Mouse (Mus musculus): ENCODE data around the gene Zfp472. TPM values are rescaled to one million over a fixed set of nuclear protein-coding genes. Genes with fewer than 3 reads are reported as not detected.

Gene Zfp472
- 16.7 and 18.8 TPM in 2 replicates for total RNA-seq (2017)

DNA sequence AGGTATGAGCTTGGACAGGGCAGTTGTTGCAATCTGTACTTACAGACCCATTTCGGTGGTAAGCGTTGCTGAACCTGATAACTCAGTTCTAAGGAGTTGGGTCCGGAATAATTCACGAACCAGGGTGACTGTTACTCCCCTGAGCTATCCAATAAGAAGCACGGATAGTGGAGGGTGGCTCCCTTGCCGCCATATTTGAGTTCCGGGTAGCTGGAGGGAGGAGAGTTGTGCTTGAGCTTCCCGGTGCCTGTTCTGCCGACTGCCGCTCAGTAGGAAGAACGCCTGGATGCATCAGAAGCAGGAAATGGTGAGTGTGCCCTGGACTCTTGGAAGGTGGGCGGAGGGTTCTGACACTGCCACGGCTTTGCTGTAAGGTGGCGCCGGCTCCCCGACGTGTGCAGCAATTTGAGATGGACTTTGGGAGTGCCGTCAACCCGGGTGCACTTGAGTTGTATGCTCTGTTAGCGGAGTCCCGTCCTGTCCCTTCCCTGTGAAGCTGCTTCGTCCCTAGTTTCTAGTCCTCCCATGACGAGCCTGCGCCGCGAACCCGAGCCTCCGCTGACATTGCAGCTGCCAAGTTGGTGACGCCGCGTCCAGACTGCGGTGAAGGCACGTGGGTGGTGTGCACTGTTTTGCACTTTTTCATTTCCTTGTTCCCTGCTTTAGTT, at the start of gene Zfp472:
Gene Zfp472, plus strand, starts transcription at position 192 of the 668 bp plus-strand sequence.
- ATAC-seq (replicated peaks; ENCODE audit: low read depth, poor library complexity, severe bottlenecking), result peak; percentile 99

GRCm38 (mm10) chr17:32916075-32916474, 49.5 kb upstream of the Zfp472 start:
- ATAC-seq (replicated peaks; ENCODE audit: low read depth, poor library complexity, severe bottlenecking), result no peak

- no peak for ATAC-seq (replicated peaks; ENCODE audit: low read depth, poor library complexity, severe bottlenecking)
These were observed 48.5 kb upstream of the Zfp472 start, which contains the start of gene Cyp4f14 for GRCm38 (mm10) chr17:32917131-32917530. Gene Cyp4f14 (minus strand): TSS chr17:32917342.

GRCm38 (mm10) chr17:32919123-32919522, 46.5 kb upstream of the Zfp472 start:
- no peak for ATAC-seq (replicated peaks; ENCODE audit: low read depth, poor library complexity, severe bottlenecking)

DNA sequence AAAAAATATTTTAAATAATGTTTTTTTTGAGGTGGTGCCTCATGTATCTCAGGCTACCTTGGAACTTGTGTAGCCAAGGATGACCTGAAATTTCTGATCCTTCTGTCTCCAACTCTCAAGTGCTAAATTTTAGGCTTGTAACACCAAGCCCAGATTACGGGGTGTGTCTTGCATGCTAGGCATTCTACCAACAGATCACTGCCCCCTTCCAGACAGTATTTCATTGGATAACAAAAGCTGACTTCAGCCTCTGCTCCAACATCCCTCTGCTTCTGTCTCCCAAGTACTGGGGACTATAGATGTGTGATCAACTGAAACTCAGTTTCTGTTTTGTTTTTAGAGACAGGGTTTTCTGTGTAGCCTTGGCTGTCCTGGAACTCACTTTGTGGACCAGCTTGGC, 41.9 kb upstream of the Zfp472 start:
- no peak for ATAC-seq (replicated peaks; ENCODE audit: low read depth, poor library complexity, severe bottlenecking)

DNA sequence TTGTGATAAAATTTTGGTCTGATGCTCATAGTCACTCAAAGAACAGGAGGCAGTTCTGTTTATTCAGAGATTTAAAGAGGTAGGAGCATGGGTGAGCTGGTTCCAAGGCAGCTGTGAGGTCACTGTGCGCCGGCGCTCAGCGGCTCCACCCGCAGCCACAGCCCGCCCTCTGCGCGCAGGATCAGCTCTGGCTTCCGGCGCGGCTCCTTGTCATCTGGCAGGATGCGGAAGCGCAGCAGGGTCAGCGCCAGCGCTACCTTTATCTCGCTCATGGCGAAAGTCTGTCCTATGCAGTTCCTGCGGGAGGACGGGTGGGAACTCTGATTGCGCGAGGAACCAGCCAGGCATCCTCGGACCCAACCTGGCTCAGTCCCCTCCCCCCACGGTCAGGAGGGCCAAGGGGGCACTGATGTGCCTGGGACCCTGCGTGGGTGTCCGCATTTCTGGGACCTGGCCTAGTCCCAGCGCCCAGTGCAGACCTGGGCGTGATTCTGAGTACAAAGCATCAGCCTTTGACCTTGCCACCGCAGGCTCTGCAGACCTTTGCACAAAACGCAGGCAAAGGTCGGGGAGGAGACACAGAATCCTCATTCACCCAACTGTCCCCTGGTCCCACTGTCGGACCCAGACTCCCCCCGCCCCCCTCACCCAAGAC, 40.8 kb upstream of the Zfp472 start:
- ATAC-seq (replicated peaks; ENCODE audit: low read depth, poor library complexity, severe bottlenecking), result peak; percentile 87

DNA sequence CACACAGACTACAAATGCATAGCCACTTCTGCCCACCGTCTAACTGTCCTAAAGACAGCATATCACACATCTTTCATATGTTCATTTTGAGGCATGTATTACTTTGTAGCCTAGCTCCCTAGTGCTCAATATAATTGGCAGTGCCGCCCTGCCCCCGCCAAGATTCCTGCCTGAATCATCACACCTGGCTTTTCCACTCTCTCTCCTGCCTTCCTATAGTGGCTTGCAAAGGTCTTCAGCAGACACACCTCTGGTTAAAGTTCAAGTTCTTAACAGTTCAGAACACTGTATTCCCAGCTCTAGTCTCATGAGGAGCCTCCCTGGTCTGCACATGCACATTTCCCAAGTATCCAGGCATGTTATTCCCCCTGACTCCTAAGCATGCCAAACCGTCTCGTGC, 37.8 kb upstream of the Zfp472 start:
- ATAC-seq (replicated peaks; ENCODE audit: low read depth, poor library complexity, severe bottlenecking), result no peak

- ATAC-seq (replicated peaks; ENCODE audit: low read depth, poor library complexity, severe bottlenecking), result no peak
These were observed 25.8 kb upstream of the Zfp472 start for GRCm38 (mm10) chr17:32939831-32940230.

DNA sequence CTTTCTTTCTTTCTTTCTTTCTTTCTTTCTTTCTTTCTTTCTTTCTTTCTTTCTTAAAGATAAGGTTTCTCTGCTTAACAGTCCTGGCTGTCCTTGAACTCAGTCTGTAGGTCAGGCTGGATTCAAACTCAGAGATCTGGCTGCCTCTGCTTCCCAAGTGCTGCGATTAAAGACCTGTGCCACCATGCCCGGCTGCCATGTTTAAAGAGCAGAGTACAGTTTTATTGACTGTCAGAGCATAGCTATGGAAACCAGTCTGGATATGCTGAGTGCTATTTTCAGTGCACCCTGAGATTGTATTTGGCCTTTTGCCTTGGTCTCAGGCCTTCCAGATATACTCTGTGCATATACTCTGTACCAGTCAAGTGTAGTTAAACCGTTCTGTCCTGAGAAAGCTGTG, 22.0 kb upstream of the Zfp472 start:
- no peak for ATAC-seq (replicated peaks; ENCODE audit: low read depth, poor library complexity, severe bottlenecking)

DNA sequence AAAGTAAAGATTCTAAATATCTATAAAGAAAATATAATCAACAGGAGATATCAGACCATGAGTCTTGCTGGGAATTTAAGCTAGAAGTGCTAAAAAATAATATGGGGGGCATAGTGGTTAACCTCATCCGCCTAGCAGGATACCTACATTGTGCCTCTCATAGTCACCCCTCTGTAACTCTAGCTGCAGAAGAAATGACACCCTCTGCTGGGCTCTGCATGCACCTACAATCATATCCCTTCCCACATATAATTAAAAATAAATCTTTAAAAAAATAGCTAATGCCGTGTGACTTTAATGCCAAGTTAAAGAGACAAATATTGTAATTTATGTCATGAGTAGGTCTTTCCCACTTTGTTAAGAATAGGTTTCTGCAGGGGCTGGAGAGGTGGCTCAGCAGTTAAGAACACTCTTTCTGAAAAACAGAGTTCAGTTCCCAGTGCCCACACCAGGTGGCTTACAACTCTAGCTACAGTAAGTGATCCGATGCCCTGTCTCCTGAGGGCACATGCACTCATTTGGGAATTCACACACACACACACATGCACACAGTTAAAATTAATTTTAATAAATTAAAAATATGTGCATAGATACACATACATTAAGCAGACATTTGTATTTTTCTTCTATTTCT, 21.1 kb upstream of the Zfp472 start:
- 0 out of 2 replicates have a peak, but pooled peaks have one; percentile 45 for ATAC-seq (replicated peaks; ENCODE audit: low read depth, poor library complexity, severe bottlenecking)

DNA sequence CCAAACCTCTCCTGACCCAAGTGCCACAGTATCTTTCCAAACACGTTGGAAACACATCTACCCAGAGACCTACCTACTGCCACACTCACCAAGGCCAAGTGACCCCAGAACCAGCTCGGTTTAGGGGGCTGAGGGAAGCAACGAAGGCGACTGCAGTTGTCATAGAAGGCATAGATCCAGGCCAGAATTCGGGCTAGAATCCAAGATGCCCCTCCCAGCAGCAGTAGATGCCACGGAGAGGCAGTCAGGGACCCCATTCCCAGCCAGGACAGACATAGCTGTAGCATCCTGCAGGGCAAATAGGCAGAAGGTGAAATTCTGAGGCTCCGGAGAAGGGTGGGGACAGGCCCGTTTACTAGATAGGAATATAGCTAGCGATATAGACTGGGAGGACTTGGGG, 18.9 kb upstream of the Zfp472 start:
- ATAC-seq (replicated peaks; ENCODE audit: low read depth, poor library complexity, severe bottlenecking), result no peak

DNA sequence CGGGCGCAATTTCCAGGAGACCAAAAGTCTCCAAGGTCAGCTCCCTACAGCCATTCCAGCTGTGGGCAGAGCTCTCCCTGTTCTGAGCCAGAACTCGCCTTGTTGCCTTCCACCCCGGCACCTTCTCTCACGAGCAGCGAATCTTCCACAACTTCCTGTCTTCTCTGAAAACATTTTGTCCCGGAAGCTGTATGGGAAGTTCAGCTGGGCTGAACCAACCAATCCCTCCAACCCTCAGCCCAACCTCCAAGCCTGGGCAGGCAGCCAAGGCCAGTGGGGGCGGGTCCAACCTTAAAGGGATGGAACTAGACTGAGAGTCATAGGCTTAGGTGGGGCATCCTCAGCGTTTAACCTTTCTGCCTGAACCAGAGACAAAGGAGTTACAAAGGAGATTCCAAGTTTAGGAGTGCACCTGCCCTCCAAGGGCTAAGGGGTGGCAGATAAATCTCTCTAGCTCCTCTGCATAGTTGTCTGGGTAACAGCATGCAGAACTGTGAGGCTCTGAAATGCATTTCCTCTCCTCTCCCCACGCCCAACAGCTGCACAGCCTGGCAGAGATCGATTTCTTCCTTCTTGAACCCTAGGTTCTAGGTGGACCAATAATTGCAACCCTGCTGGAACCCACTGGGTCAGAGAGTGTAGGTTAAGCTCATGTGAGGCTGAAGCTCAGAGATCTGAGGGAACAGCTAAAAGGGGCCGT, 18.2 kb upstream of the Zfp472 start, which contains the start of gene Cyp4f13:
Gene Cyp4f13, minus strand, starts transcription at position 188 of the 700 bp plus-strand sequence.
- ATAC-seq (replicated peaks; ENCODE audit: low read depth, poor library complexity, severe bottlenecking), result peak; percentile 90

DNA sequence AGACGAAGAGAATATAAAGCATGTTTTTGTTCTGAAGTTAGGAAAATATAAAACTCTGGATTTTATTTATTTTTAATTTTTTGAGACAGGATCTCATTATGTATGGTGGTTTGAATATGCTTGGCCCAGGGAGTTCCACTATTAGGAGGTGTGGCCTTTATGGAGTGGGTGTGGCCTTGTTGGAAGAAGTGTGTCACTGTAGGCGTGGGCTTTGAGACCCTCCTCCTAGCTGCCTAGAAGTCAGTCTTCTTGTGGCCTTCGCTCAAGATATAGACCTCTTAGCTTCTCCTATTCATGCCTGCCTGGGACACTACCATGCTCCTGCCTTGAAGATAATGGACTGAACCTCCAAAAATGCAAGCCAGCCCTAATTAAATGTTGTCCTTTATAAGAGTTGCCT, 15.5 kb upstream of the Zfp472 start:
- ATAC-seq (replicated peaks; ENCODE audit: low read depth, poor library complexity, severe bottlenecking), result no peak

DNA sequence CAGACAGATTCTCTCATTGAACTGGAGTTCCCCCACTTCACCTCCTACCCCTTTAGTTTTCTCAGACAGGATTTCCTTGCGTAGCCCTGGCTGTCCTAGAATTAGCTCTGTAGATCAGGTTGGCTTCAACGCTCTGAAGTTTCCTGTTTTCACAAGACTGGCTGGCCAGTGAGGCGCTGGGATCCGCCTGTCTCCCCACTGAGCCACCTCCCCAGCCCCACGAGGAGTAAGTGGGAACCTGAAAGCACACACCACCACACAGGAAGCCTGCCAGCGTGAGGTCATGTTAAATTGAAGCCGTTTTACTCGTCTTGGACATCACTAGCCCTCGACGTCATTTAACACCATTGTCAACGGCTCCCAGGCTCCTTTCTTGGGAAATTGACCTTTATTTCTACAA, 14.6 kb upstream of the Zfp472 start:
- ATAC-seq (replicated peaks; ENCODE audit: low read depth, poor library complexity, severe bottlenecking), result no peak

- peak; percentile 60 for ATAC-seq (replicated peaks; ENCODE audit: low read depth, poor library complexity, severe bottlenecking)
These were observed 14.2 kb upstream of the Zfp472 start for GRCm38 (mm10) chr17:32951441-32951840.

- peak; percentile 17 for ATAC-seq (replicated peaks; ENCODE audit: low read depth, poor library complexity, severe bottlenecking)
These were observed 376 bp upstream of the Zfp472 start for GRCm38 (mm10) chr17:32965253-32965622.

- ATAC-seq (replicated peaks; ENCODE audit: low read depth, poor library complexity, severe bottlenecking), result no peak
These were observed 15.7 kb downstream of the Zfp472 start for GRCm38 (mm10) chr17:32981361-32981760.

GRCm38 (mm10) chr17:32986301-32986700, 20.7 kb downstream of the Zfp472 start:
- no peak for ATAC-seq (replicated peaks; ENCODE audit: low read depth, poor library complexity, severe bottlenecking)

DNA sequence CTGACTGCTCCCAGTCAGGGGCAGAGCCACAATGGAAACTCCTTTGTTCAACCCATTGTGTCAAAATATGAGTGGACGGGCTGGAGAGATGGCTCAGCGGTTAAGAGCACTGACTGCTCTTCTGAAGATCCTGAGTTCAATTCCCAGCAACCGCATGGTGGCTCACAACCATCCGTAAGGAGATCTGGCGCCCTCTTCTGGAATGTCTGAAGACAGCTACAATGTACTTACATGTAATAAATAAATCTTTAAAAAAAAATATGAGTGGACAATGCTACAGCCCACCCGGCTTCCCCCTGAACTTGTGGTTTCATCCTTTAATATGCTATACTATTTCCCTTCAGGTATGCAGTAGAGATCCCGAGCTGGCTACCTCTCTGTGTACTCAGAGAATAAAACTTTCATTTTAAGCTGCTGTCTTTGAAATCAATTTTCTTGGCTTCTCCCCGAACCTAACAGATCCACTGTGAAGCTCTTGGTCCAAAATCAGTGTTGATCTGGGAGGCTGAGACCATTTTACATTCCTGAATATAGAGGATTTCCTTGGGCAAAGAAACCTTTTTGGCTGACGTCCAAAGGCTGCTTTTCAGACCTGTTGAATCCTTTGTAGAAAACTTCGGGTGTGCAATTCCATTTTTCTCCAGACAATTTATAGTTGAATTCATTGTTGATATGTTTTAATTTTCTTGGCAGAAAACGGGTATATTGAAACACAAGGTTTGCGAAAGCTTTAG, 26.5 kb downstream of the Zfp472 start:
- no peak for ATAC-seq (replicated peaks; ENCODE audit: low read depth, poor library complexity, severe bottlenecking)

Data from common myeloid progenitor, adult 5-6 weeks (primary cell).